Mouse (Mus musculus) myocyte (in vitro differentiated cells): ENCODE data around the gene Mb21d2. TPM values are rescaled to one million over a fixed set of nuclear protein-coding genes. Genes with fewer than 3 reads are reported as not detected.

ENCODE experiments used
- H3K27me3 ChIP-seq: one replicate; pipeline ENCODE4 v1.6.1; 2011; ENCODE audit not compliant: control insufficient read depth, insufficient read depth, insufficient read length
- H3K36me3 ChIP-seq: one replicate; pipeline ENCODE4 v1.6.1; 2011; ENCODE audit not compliant: control insufficient read depth, insufficient read depth
- H3K4me2 ChIP-seq: one replicate; pipeline ENCODE4 v1.6.1; 2011; ENCODE audit warnings: low read depth, control low read depth
- H3K4me3 ChIP-seq: one replicate; pipeline ENCODE4 v1.5.1; 2011; ENCODE audit warnings: mild to moderate bottlenecking, control low read depth, moderate library complexity
- H3K79me2 ChIP-seq: one replicate; pipeline ENCODE4 v1.6.1; 2011; ENCODE audit not compliant: control insufficient read depth, insufficient read depth
- H3ac ChIP-seq: one replicate; pipeline ENCODE4 v1.6.1; 2011; ENCODE audit not compliant: control insufficient read depth, insufficient read length
- CEBPB ChIP-seq: IDR thresholded peaks from 2 replicates; pipeline ENCODE4 v1.6.1; 2011; ENCODE audit warnings: mild to moderate bottlenecking, moderate library complexity; ENCODE audit not compliant: poor library complexity, insufficient read depth, severe bottlenecking
- E2F4 ChIP-seq: IDR thresholded peaks from one replicate; pipeline ENCODE4 v1.6.1; 2011; ENCODE audit warnings: mild to moderate bottlenecking, control low read depth, moderate library complexity; ENCODE audit not compliant: insufficient read depth
- MAX ChIP-seq: IDR thresholded peaks from one replicate; pipeline ENCODE4 v1.6.1; 2011; ENCODE audit warnings: low read depth, mild to moderate bottlenecking, control low read depth
- MYOD1 ChIP-seq, 3 experiments: IDR thresholded peaks; one replicate each; pipeline ENCODE4 v1.6.1; 2011; ENCODE audit warnings: control low read depth in 2 of 3, low read depth in 2 of 3, mild to moderate bottlenecking in 2 of 3, moderate library complexity in 1 of 3; ENCODE audit not compliant: insufficient read length in 2 of 3, control insufficient read depth in 1 of 3
- MYOG ChIP-seq, 3 experiments: IDR thresholded peaks; one replicate each; pipeline ENCODE4 v1.6.1; 2011; ENCODE audit warnings: control low read depth in 2 of 3, low read depth in 2 of 3, mild to moderate bottlenecking in 2 of 3; ENCODE audit not compliant: insufficient read length in 2 of 3, control insufficient read depth in 1 of 3, insufficient read depth in 1 of 3
- POLR2A ChIP-seq: IDR thresholded peaks from one replicate; pipeline ENCODE4 v1.6.1; 2011; ENCODE audit warnings: low read depth, mild to moderate bottlenecking, control low read depth, moderate library complexity; ENCODE audit not compliant: insufficient read length
- POLR2AphosphoS2 ChIP-seq: IDR thresholded peaks from one replicate; pipeline ENCODE4 v1.6.1; 2011; ENCODE audit warnings: low read depth, control low read depth; ENCODE audit not compliant: insufficient read length
- REST ChIP-seq: IDR thresholded peaks from one replicate; pipeline ENCODE4 v1.6.1; 2011; ENCODE audit warnings: mild to moderate bottlenecking, control low read depth, moderate library complexity; ENCODE audit not compliant: insufficient read depth, insufficient read length
- SRF ChIP-seq: IDR thresholded peaks from one replicate; pipeline ENCODE4 v1.6.1; 2011; ENCODE audit warnings: low read depth; ENCODE audit not compliant: control insufficient read depth, insufficient read length
- TCF12 ChIP-seq: IDR thresholded peaks from one replicate; pipeline ENCODE4 v1.6.1; 2011; ENCODE audit warnings: mild to moderate bottlenecking, control low read depth; ENCODE audit not compliant: poor library complexity, insufficient read depth, severe bottlenecking
- TCF3 ChIP-seq: IDR thresholded peaks from one replicate; pipeline ENCODE4 v1.6.1; 2011; ENCODE audit warnings: low read depth, control low read depth; ENCODE audit not compliant: insufficient read length
- USF1 ChIP-seq: IDR thresholded peaks from one replicate; pipeline ENCODE4 v1.6.1; 2011; ENCODE audit warnings: low read depth, mild to moderate bottlenecking, control low read depth, moderate library complexity
- polyA plus RNA-seq: library from polyadenylated mRNA; unstranded; fragments of >200 nt; fragmentation: generic; extraction: Trizol; gene quantifications from one replicate; pipeline ENCODE4 v1.2.1, GENCODE M21; 2012; ENCODE audit warnings: missing spikeins

Mb21d2 gene
- polyA plus RNA-seq, 1 experiment, result 6.0 TPM

DNA sequence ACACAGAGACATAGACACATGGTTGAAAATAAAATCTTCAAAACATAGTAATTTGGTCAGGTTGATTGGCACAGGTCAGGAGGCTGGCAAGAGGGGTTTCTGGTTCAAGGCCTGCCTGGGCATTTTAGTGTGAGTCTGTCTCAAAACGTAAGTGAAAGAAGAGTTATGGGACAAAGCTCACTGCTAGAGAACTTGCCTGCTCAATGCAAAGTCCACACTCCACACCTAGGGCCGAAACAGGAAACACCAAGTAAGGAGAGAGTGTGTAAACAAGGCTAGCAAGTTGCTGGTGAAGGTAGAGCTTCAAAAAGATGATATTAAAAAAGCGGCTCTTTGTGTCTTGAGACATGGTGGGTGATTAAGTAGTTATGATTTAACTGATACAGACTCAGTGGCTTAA, 84.1 kb downstream of the Mb21d2 start:
- Histone ChIP-seq H3K4me3 (no peak overlapping the region), H3K27me3 (no peaks in the 10 kb centered on the region), H3K4me2 (no peak overlapping the region), H3K36me3 (no peaks in the 10 kb centered on the region), H3K79me2 (no peaks in the 10 kb centered on the region), H3ac (no peak overlapping the region)
- TF ChIP-seq TCF3 (no peak), POLR2A (no peak), MAX (no peak), POLR2AphosphoS2 (no peak)

DNA sequence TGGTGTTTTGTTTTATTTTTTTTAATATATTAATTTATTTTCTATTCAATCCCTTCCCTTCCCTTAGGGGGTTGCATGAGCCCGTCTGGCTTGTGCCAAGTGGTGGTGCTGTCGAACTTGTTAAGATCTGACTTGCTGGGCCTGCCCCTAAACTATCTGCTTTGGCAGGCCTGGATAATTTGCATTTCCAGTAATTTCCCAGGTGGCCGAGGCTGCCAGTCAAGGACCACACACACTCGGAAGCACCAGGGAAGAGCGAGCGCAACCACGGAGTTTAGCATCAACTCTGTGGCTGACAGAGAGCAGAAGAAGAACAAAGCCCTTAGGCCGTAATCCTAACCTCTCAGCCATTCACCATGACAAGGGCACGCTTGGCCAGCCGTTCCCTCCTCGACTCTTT, 88.4 kb downstream of the Mb21d2 start:
- Histone ChIP-seq H3ac (no peak overlapping the region), H3K27me3 (no peaks in the 10 kb centered on the region), H3K4me3 (no peak overlapping the region), H3K36me3 (no peaks in the 10 kb centered on the region), H3K4me2 (no peak overlapping the region), H3K79me2 (no peaks in the 10 kb centered on the region)
- TF ChIP-seq MAX (no peak), E2F4 (no peak), POLR2A (no peak), REST (no peak), TCF3 (no peak), SRF (no peak), MYOD1 (IDR thresholded peaks at IDR 0.05; ENCODE audit: control insufficient read depth in 1 of 3, insufficient read length in 2 of 3, low read depth in 2 of 3) (no peak), POLR2AphosphoS2 (no peak), CEBPB (no peak)

DNA sequence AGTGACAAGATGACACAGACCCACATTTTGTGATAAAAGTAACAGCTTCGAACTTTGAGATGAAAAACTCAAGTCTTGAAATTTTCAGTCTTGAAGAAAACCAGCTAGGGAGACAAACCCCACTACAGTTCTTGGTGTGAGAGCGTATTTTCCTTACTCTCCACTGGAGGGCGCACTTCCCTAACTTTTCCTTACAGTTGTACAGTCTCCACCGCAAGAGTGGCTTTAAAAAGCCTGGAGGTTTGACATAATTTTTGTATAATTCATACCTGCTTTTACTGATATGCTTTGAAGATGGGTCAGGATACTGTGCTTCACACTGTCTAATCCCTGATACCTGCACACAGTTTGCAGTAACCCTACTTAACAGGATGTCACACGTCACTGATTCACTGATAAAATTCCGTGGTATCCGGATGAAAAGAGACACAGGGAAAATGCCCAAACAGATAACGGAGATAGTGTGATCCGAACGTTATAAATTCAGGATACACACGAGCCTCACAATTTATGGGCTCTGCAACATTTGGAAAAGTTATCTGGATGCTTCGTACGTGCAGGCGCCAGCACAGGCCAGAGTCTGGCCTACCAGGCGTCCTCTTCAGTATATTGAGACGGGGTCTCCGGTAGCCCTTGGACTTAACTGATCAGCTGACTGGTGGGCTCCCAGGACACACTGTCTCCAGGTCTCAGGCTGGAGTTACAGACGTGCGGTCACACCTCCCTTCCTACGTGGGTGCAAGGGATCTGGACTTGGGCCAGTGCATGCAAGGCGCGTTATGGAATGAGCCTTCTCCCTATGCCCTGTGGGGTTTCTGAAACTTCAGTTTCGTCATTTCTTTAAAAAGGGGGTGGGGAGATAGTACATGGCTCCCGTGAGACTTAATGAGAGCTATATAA, 89.1 kb downstream of the Mb21d2 start:
- no peaks in the 10 kb centered on the region for H3K27me3 ChIP-seq
- H3K4me3 ChIP-seq, result no peak overlapping the region
- H3K79me2 ChIP-seq, result no peaks in the 10 kb centered on the region
- no peak for TF ChIP-seq POLR2AphosphoS2
- no peak for TF ChIP-seq TCF3
- no peak for TF ChIP-seq SRF
- TF ChIP-seq MYOD1 (IDR thresholded peaks at IDR 0.05; ENCODE audit: control insufficient read depth in 1 of 3, insufficient read length in 2 of 3, low read depth in 2 of 3), result no peak
- no peak for TF ChIP-seq CEBPB
- no peak for TF ChIP-seq MYOG (IDR thresholded peaks at IDR 0.05; ENCODE audit: control insufficient read depth in 1 of 3, insufficient read depth in 1 of 3, insufficient read length in 2 of 3, low read depth in 2 of 3)
- TF ChIP-seq USF1, result no peak
- TF ChIP-seq POLR2A, result no peak
- TF ChIP-seq TCF12, result no peak
- no peak for TF ChIP-seq REST
- TF ChIP-seq MAX, result no peak
- no peak for TF ChIP-seq E2F4
- no peak overlapping the region for H3ac ChIP-seq
- no peaks in the 10 kb centered on the region for H3K36me3 ChIP-seq
- H3K4me2 ChIP-seq, result no peak overlapping the region

DNA sequence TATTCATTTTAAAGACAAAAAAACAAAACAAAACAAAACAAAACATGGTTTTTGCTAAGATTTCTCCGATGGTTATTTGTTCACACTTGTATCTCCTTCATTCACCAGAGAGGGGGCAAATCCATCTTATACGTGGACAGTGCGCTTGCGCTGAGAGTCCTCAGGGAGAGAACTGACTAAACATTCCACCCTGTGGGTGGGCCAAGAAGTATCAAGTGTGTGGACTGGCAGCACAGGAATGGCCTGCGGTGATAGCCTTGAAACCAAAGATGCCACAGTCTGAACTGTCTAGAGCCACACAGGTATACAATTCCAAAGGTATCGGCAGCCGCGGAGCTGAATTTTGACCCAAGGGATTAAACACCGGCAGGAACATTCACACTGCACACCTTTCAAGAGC, 89.9 kb downstream of the Mb21d2 start:
- no peak overlapping the region for H3K4me2 ChIP-seq
- no peak for TF ChIP-seq USF1
- no peak for TF ChIP-seq SRF
- H3K79me2 ChIP-seq, result no peaks in the 10 kb centered on the region
- H3K4me3 ChIP-seq, result no peak overlapping the region
- H3ac ChIP-seq, result no peak overlapping the region
- H3K36me3 ChIP-seq, result no peaks in the 10 kb centered on the region
- no peaks in the 10 kb centered on the region for H3K27me3 ChIP-seq

DNA sequence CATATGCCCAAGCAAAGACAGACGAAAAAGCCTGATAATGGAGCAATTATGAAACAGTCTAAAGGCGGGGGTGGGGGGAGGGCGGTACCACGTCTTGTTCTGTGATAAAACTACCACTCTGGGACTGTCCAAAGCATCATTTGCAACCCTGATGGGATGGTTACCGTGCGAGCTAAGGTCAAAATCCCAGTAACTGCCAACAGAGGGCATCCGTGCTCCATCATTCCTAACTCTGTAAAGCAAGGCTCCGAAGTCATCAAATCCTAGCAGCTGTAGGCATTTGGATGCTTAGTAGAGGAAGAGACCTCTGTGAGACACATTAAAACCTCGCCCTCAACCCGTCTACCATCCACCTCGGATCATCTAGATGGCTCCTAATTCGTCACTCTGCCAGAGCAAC, 91.5 kb downstream of the Mb21d2 start:
- TF ChIP-seq POLR2A, result no peak
- TF ChIP-seq CEBPB, result no peak
- no peak for TF ChIP-seq REST
- no peak for TF ChIP-seq SRF
- TF ChIP-seq TCF12, result no peak
- no peak for TF ChIP-seq MYOD1 (IDR thresholded peaks at IDR 0.05; ENCODE audit: control insufficient read depth in 1 of 3, insufficient read length in 2 of 3, low read depth in 2 of 3)
- no peak for TF ChIP-seq TCF3
- no peak for TF ChIP-seq USF1
- TF ChIP-seq MAX, result no peak
- no peak for TF ChIP-seq E2F4
- TF ChIP-seq POLR2AphosphoS2, result no peak
- TF ChIP-seq MYOG (IDR thresholded peaks at IDR 0.05; ENCODE audit: control insufficient read depth in 1 of 3, insufficient read depth in 1 of 3, insufficient read length in 2 of 3, low read depth in 2 of 3), result no peak
- no peak overlapping the region for H3ac ChIP-seq

More for the DNA sequence above, 91.5 kb downstream of the Mb21d2 start:
- H3K79me2 ChIP-seq, result no peaks in the 10 kb centered on the region
- H3K4me3 ChIP-seq, result no peak overlapping the region
- H3K4me2 ChIP-seq, result no peak overlapping the region
- no peaks in the 10 kb centered on the region for H3K36me3 ChIP-seq
- no peaks in the 10 kb centered on the region for H3K27me3 ChIP-seq
